Mouse (Mus musculus) myocyte (in vitro differentiated cells): ENCODE data around the gene Map3k3. TPM values are rescaled to one million over a fixed set of nuclear protein-coding genes. Genes with fewer than 3 reads are reported as not detected.
"Not testable (repeated sequence)": the region's sequence is repeated elsewhere in the genome, so short reads cannot be mapped to it uniquely, and the experiment has no call there.

ENCODE experiments used
- H3K27me3 ChIP-seq: one replicate; pipeline ENCODE4 v1.6.1; 2011; ENCODE audit not compliant: control insufficient read depth, insufficient read depth, insufficient read length
- H3K36me3 ChIP-seq: one replicate; pipeline ENCODE4 v1.6.1; 2011; ENCODE audit not compliant: control insufficient read depth, insufficient read depth
- H3K4me2 ChIP-seq: one replicate; pipeline ENCODE4 v1.6.1; 2011; ENCODE audit warnings: low read depth, control low read depth
- H3K4me3 ChIP-seq: one replicate; pipeline ENCODE4 v1.5.1; 2011; ENCODE audit warnings: mild to moderate bottlenecking, control low read depth, moderate library complexity
- H3K79me2 ChIP-seq: one replicate; pipeline ENCODE4 v1.6.1; 2011; ENCODE audit not compliant: control insufficient read depth, insufficient read depth
- H3ac ChIP-seq: one replicate; pipeline ENCODE4 v1.6.1; 2011; ENCODE audit not compliant: control insufficient read depth, insufficient read length
- CEBPB ChIP-seq: IDR thresholded peaks from 2 replicates; pipeline ENCODE4 v1.6.1; 2011; ENCODE audit warnings: mild to moderate bottlenecking, moderate library complexity; ENCODE audit not compliant: poor library complexity, insufficient read depth, severe bottlenecking
- E2F4 ChIP-seq: IDR thresholded peaks from one replicate; pipeline ENCODE4 v1.6.1; 2011; ENCODE audit warnings: mild to moderate bottlenecking, control low read depth, moderate library complexity; ENCODE audit not compliant: insufficient read depth
- MAX ChIP-seq: IDR thresholded peaks from one replicate; pipeline ENCODE4 v1.6.1; 2011; ENCODE audit warnings: low read depth, mild to moderate bottlenecking, control low read depth
- MYOD1 ChIP-seq, 3 experiments: IDR thresholded peaks; one replicate each; pipeline ENCODE4 v1.6.1; 2011; ENCODE audit warnings: control low read depth in 2 of 3, low read depth in 2 of 3, mild to moderate bottlenecking in 2 of 3, moderate library complexity in 1 of 3; ENCODE audit not compliant: insufficient read length in 2 of 3, control insufficient read depth in 1 of 3
- MYOG ChIP-seq, 3 experiments: IDR thresholded peaks; one replicate each; pipeline ENCODE4 v1.6.1; 2011; ENCODE audit warnings: control low read depth in 2 of 3, low read depth in 2 of 3, mild to moderate bottlenecking in 2 of 3; ENCODE audit not compliant: insufficient read length in 2 of 3, control insufficient read depth in 1 of 3, insufficient read depth in 1 of 3
- POLR2A ChIP-seq: IDR thresholded peaks from one replicate; pipeline ENCODE4 v1.6.1; 2011; ENCODE audit warnings: low read depth, mild to moderate bottlenecking, control low read depth, moderate library complexity; ENCODE audit not compliant: insufficient read length
- POLR2AphosphoS2 ChIP-seq: IDR thresholded peaks from one replicate; pipeline ENCODE4 v1.6.1; 2011; ENCODE audit warnings: low read depth, control low read depth; ENCODE audit not compliant: insufficient read length
- REST ChIP-seq: IDR thresholded peaks from one replicate; pipeline ENCODE4 v1.6.1; 2011; ENCODE audit warnings: mild to moderate bottlenecking, control low read depth, moderate library complexity; ENCODE audit not compliant: insufficient read depth, insufficient read length
- SRF ChIP-seq: IDR thresholded peaks from one replicate; pipeline ENCODE4 v1.6.1; 2011; ENCODE audit warnings: low read depth; ENCODE audit not compliant: control insufficient read depth, insufficient read length
- TCF12 ChIP-seq: IDR thresholded peaks from one replicate; pipeline ENCODE4 v1.6.1; 2011; ENCODE audit warnings: mild to moderate bottlenecking, control low read depth; ENCODE audit not compliant: poor library complexity, insufficient read depth, severe bottlenecking
- TCF3 ChIP-seq: IDR thresholded peaks from one replicate; pipeline ENCODE4 v1.6.1; 2011; ENCODE audit warnings: low read depth, control low read depth; ENCODE audit not compliant: insufficient read length
- USF1 ChIP-seq: IDR thresholded peaks from one replicate; pipeline ENCODE4 v1.6.1; 2011; ENCODE audit warnings: low read depth, mild to moderate bottlenecking, control low read depth, moderate library complexity
- polyA plus RNA-seq: library from polyadenylated mRNA; unstranded; fragments of >200 nt; fragmentation: generic; extraction: Trizol; gene quantifications from one replicate; pipeline ENCODE4 v1.2.1, GENCODE M21; 2012; ENCODE audit warnings: missing spikeins

The Map3k3 gene
- polyA plus RNA-seq, 1 experiment, result 21.9 TPM

GRCm38 (mm10) chr11:106198277-106198676, 113.9 kb downstream of the Map3k3 start:
- Histone ChIP-seq H3ac (no peak overlapping the region), H3K36me3 (peaks cover 61% of the 10 kb centered on the region), H3K4me3 (no peak overlapping the region), H3K79me2 (no peaks in the 10 kb centered on the region), H3K27me3 (no peaks in the 10 kb centered on the region), H3K4me2 (no peak overlapping the region)
- TF ChIP-seq USF1, result no peak
- no peak for TF ChIP-seq REST
- no peak for TF ChIP-seq SRF
- no peak for TF ChIP-seq MYOD1 (IDR thresholded peaks at IDR 0.05; ENCODE audit: control insufficient read depth in 1 of 3, insufficient read length in 2 of 3, low read depth in 2 of 3)
- no peak for TF ChIP-seq TCF3
- no peak for TF ChIP-seq CEBPB
- no peak for TF ChIP-seq POLR2A
- TF ChIP-seq MYOG (IDR thresholded peaks at IDR 0.05; ENCODE audit: control insufficient read depth in 1 of 3, insufficient read depth in 1 of 3, insufficient read length in 2 of 3, low read depth in 2 of 3), result no peak
- no peak for TF ChIP-seq POLR2AphosphoS2
- TF ChIP-seq TCF12, result no peak
- no peak for TF ChIP-seq E2F4
- TF ChIP-seq MAX, result no peak

GRCm38 (mm10) chr11:106199997-106200396, 115.6 kb downstream of the Map3k3 start:
- H3K4me3 ChIP-seq, H3K79me2 ChIP-seq, H3K4me2 ChIP-seq, H3K27me3 ChIP-seq, H3ac ChIP-seq: not testable (repeated sequence)
- H3K36me3 ChIP-seq, result peaks cover 72% of the 10 kb centered on the region

- Histone ChIP-seq H3ac (no peak overlapping the region), H3K36me3 (peaks cover 80% of the 10 kb centered on the region), H3K4me3 (no peak overlapping the region), H3K79me2 (no peaks in the 10 kb centered on the region), H3K4me2 (no peak overlapping the region), H3K27me3 (no peaks in the 10 kb centered on the region)
- TF ChIP-seq MYOD1 (IDR thresholded peaks at IDR 0.05; ENCODE audit: control insufficient read depth in 1 of 3, insufficient read length in 2 of 3, low read depth in 2 of 3) (no peak), POLR2A (no peak), USF1 (no peak), REST (no peak), POLR2AphosphoS2 (no peak), TCF12 (no peak), CEBPB (no peak), SRF (no peak), TCF3 (no peak), MAX (no peak), MYOG (IDR thresholded peaks at IDR 0.05; ENCODE audit: control insufficient read depth in 1 of 3, insufficient read depth in 1 of 3, insufficient read length in 2 of 3, low read depth in 2 of 3) (no peak), E2F4 (no peak)
These were observed 116.3 kb downstream of the Map3k3 start for GRCm38 (mm10) chr11:106200756-106201155.

GRCm38 (mm10) chr11:106201337-106202122, 117.1 kb downstream of the Map3k3 start:
- H3K36me3 ChIP-seq, result peaks cover 82% of the 10 kb centered on the region
- H3K4me3 ChIP-seq, result no peak overlapping the region
- TF ChIP-seq USF1 (no peak), MYOD1 (IDR thresholded peaks at IDR 0.05; ENCODE audit: control insufficient read depth in 1 of 3, insufficient read length in 2 of 3, low read depth in 2 of 3) (no peak), E2F4 (no peak), REST (no peak), POLR2A (no peak), TCF3 (no peak), POLR2AphosphoS2 (no peak), SRF (no peak), TCF12 (no peak), CEBPB (no peak), MAX (no peak), MYOG (IDR thresholded peaks at IDR 0.05; ENCODE audit: control insufficient read depth in 1 of 3, insufficient read depth in 1 of 3, insufficient read length in 2 of 3, low read depth in 2 of 3) (no peak)
- no peaks in the 10 kb centered on the region for H3K27me3 ChIP-seq
- H3K4me2 ChIP-seq, result no peak overlapping the region
- H3K79me2 ChIP-seq, result no peaks in the 10 kb centered on the region
- no peak overlapping the region for H3ac ChIP-seq

GRCm38 (mm10) chr11:106202123-106202465, 117.7 kb downstream of the Map3k3 start, which contains the start of gene Strada:
Strada (minus strand) TSS chr11:106202168.
- H3K4me2 ChIP-seq, result no peak within 1 kb of the TSS
- no peaks in the 10 kb centered on the region for H3K79me2 ChIP-seq
- no peak for TF ChIP-seq MYOG (IDR thresholded peaks at IDR 0.05; ENCODE audit: control insufficient read depth in 1 of 3, insufficient read depth in 1 of 3, insufficient read length in 2 of 3, low read depth in 2 of 3)
- no peak for TF ChIP-seq USF1
- TF ChIP-seq SRF, result no peak
- TF ChIP-seq E2F4, result no peak
- TF ChIP-seq POLR2A, result no peak
- TF ChIP-seq MAX, result no peak
- H3K4me3 ChIP-seq, result no peak within 1 kb of the TSS
- no peaks in the 10 kb centered on the region for H3K27me3 ChIP-seq
- H3K36me3 ChIP-seq, result peaks cover 82% of the 10 kb centered on the region
- no peak within 1 kb of the TSS for H3ac ChIP-seq

Other genes with a start within 250 kb of the Map3k3 start
- 1.5 TPM for gene Cyb561, start 131.3 kb upstream of the Map3k3 start, polyA plus RNA-seq
- gene Ace, start 116.7 kb upstream of the Map3k3 start, polyA plus RNA-seq, result 1.3 TPM
- not detected for gene Ace3, start 89.9 kb upstream of the Map3k3 start, polyA plus RNA-seq
- gene Kcnh6, start 76.5 kb upstream of the Map3k3 start, polyA plus RNA-seq, result not detected
- 36.1 TPM for gene Dcaf7, start 47.7 kb upstream of the Map3k3 start, polyA plus RNA-seq
- 21.2 TPM for gene Taco1, start 18.6 kb upstream of the Map3k3 start, polyA plus RNA-seq
- not detected for gene Gm10840, start 76.2 kb downstream of the Map3k3 start, polyA plus RNA-seq
- gene Limd2, start 76.2 kb downstream of the Map3k3 start, polyA plus RNA-seq, result 36.4 TPM
- gene Strada, start 117.6 kb downstream of the Map3k3 start, polyA plus RNA-seq, result 25.9 TPM
- gene Ccdc47, start 131.7 kb downstream of the Map3k3 start, polyA plus RNA-seq, result 31.6 TPM
- 22.0 TPM for gene Ddx42, start 132.3 kb downstream of the Map3k3 start, polyA plus RNA-seq
- gene Ftsj3, start 171.5 kb downstream of the Map3k3 start, polyA plus RNA-seq, result 36.1 TPM
- 305 TPM for gene Psmc5, start 171.5 kb downstream of the Map3k3 start, polyA plus RNA-seq
- 42.9 TPM for gene Smarcd2, start 188.4 kb downstream of the Map3k3 start, polyA plus RNA-seq
- 0.11 TPM for gene Tcam1, start 192.1 kb downstream of the Map3k3 start, polyA plus RNA-seq
- gene Gh, start 217.3 kb downstream of the Map3k3 start, polyA plus RNA-seq, result not detected
- gene Cd79b, start 230.1 kb downstream of the Map3k3 start, polyA plus RNA-seq, result not detected